9 mouse cellular contexts compared by ENCODE assay signal in genomic region chr10:41594957-41595356, GRCm38 (mm10).
DNase-seq lines count a peak whose midpoint lies in the region; ATAC-seq and TF ChIP-seq lines count a peak whose summit lies in the region.
"Had no signal": no experiment of that assay in that cellular context is flagged by ENCODE, and none has a peak within 500 bp of the region (broad histone marks: within the 10 kb centered on the region; RNA-seq: fewer than 3 reads in every experiment).

No protein-coding gene starts in this region.

- H3K27me3 ChIP-seq in liver, embryonic 15.5 days, result no peaks in the 10 kb centered on the region
- H3K27me3 ChIP-seq in hindbrain, embryonic 13.5 days, result no peaks in the 10 kb centered on the region
- H3K27me3 ChIP-seq in hindbrain, embryonic 12.5 days, result no peaks in the 10 kb centered on the region

- no peak overlapping the region for H3K4me2 ChIP-seq in liver, embryonic 15.5 days
- no peak overlapping the region for H3K4me2 ChIP-seq in hindbrain, embryonic 13.5 days
- no peak overlapping the region for H3K4me2 ChIP-seq in hindbrain, embryonic 12.5 days (replicated peaks)

- H3K4me1 ChIP-seq in liver, embryonic 15.5 days (replicated peaks), result peaks cover 15% of the 10 kb centered on the region
- no peaks in the 10 kb centered on the region for H3K4me1 ChIP-seq in hindbrain, embryonic 13.5 days (replicated peaks)
- H3K4me1 ChIP-seq in hindbrain, embryonic 12.5 days, result no peaks in the 10 kb centered on the region

- no peak overlapping the region for H3K4me3 ChIP-seq in liver, embryonic 15.5 days (replicated peaks)
- no peak overlapping the region for H3K4me3 ChIP-seq in hindbrain, embryonic 13.5 days
- no peak overlapping the region for H3K4me3 ChIP-seq in hindbrain, embryonic 12.5 days

- no peaks in the 10 kb centered on the region for H3K36me3 ChIP-seq in liver, embryonic 15.5 days (replicated peaks)
- H3K36me3 ChIP-seq in hindbrain, embryonic 13.5 days, result no peaks in the 10 kb centered on the region
- no peaks in the 10 kb centered on the region for H3K36me3 ChIP-seq in hindbrain, embryonic 12.5 days

- DNase-seq in cerebellum, postnatal 14 days, result peak; percentile 31 to 46
- peak; percentile 57 to 68 for DNase-seq in kidney, postnatal 4 days
- no peak for DNase-seq in kidney, adult 9 months
- DNase-seq in brain, embryonic 14.5 days (ENCODE audit: low read depth), result peak; percentile 25

- ATAC-seq in cerebellum, adult (ENCODE audit: insufficient number of reproducible peaks, low FRiP score, low TSS enrichment), result no peak
- ATAC-seq in liver, embryonic 15.5 days (ENCODE audit: insufficient read depth), result no peak
- no peak for ATAC-seq in hindbrain, embryonic 13.5 days (ENCODE audit: low FRiP score)
- no peak for ATAC-seq in hindbrain, embryonic 12.5 days (ENCODE audit: low FRiP score)

- H3K9me3 ChIP-seq in liver, embryonic 15.5 days (replicated peaks), result no peaks in the 10 kb centered on the region
- 0 out of 2 replicates have a peak, but pooled peaks cover 7% of the 10 kb centered on the region for H3K9me3 ChIP-seq in hindbrain, embryonic 13.5 days
- no peaks in the 10 kb centered on the region for H3K9me3 ChIP-seq in hindbrain, embryonic 12.5 days (replicated peaks)

- 30% methylated on average over 2 of the region's 2 CpGs for WGBS in liver, embryonic 15.5 days (ENCODE audit: insufficient replicate concordance)
- WGBS in hindbrain, embryonic 13.5 days, result 82% methylated on average over 2 of the region's 2 CpGs
- 78% methylated on average over 2 of the region's 2 CpGs for WGBS in hindbrain, embryonic 12.5 days

- no peak for TF ChIP-seq POLR2A in brain, embryonic 14.5 days (IDR thresholded peaks at IDR 0.05; ENCODE audit: borderline replicate concordance, extremely low read depth, insufficient read depth, insufficient read length, poor library complexity, severe bottlenecking)

- H3K27ac ChIP-seq in liver, embryonic 15.5 days (replicated peaks), result 0 out of 2 replicates have a peak overlapping the region, but pooled peaks have one; percentile 29
- no peak overlapping the region for H3K27ac ChIP-seq in hindbrain, embryonic 13.5 days
- H3K27ac ChIP-seq in hindbrain, embryonic 12.5 days, result no peak overlapping the region
- H3K27ac ChIP-seq: liver, embryonic 14.5 days had no signal

- no peak for TF ChIP-seq CTCF in brain, embryonic 14.5 days (IDR thresholded peaks at IDR 0.05; ENCODE audit: borderline replicate concordance, extremely low read depth, insufficient read depth, insufficient read length)

- no peak overlapping the region for H3K9ac ChIP-seq in liver, embryonic 15.5 days
- H3K9ac ChIP-seq in hindbrain, embryonic 13.5 days, result no peak overlapping the region
- H3K9ac ChIP-seq in hindbrain, embryonic 12.5 days, result no peak overlapping the region
- H3K9ac ChIP-seq: liver, embryonic 14.5 days had no signal
